Mouse (Mus musculus): ENCODE measurements at regions not wholly inside any gene's neighbourhood (a gene's known extent, or its start where the extent isn't known, plus 50 kb on each side); places are given as distances from the start of the nearest gene placed in this dataset.

DNA sequence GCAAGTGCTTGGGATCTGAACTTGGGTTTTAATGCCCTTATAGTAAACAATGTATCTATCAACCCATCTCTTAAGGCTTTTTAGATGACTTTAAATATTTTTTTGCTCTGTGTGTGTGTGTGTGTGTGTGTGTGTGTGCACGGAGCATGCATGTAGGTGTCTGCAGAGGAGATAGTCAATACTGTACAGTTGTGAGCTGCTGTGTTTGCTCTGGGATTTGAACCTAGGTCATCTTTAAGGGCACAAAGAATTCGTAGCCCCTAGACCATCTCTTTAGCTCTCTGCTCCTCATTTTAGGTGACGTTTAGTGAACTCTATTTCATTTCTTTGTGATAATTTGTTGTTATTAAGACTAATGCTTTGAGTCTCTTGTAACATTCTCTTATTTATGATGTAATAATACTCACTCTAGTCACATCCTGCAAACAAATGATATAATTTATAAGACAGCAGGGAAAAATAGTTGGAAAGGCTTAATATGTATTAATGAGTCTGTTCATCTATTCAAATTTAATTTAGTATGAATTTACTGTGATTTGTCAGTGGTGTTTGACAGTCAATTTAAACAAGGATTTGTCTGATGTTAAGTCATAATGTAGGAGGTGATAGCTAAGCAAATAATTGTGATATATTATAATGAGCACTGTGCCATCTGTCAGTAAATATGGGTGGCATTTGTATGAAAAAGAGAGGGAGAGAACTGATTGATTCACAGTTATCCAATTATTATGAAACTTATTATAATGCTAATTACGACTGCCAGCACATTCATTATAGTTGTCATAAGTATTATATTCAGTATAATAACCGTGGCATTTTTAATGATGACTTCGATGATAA is 212.8 kb upstream of the Tnc start:
- no peak overlapping the region for H3K4me3 ChIP-seq
- no peaks in the 10 kb centered on the region for H3K9me3 ChIP-seq
- no peaks in the 10 kb centered on the region for H3K4me1 ChIP-seq
- H3K36me3 ChIP-seq: no peaks in the 10 kb centered on the region
- no peak overlapping the region for H3K27ac ChIP-seq (replicated peaks)
- no peaks in the 10 kb centered on the region for H3K27me3 ChIP-seq
- no peak overlapping the region for H3K9ac ChIP-seq (replicated peaks)
- no peak overlapping the region for H3K4me2 ChIP-seq (replicated peaks)
- 74% methylated on average over 6 of the region's 6 CpGs for WGBS
- ATAC-seq (ENCODE audit: low FRiP score, low read depth): peak; percentile 30; the same call in 1 of the 2 replicates

DNA sequence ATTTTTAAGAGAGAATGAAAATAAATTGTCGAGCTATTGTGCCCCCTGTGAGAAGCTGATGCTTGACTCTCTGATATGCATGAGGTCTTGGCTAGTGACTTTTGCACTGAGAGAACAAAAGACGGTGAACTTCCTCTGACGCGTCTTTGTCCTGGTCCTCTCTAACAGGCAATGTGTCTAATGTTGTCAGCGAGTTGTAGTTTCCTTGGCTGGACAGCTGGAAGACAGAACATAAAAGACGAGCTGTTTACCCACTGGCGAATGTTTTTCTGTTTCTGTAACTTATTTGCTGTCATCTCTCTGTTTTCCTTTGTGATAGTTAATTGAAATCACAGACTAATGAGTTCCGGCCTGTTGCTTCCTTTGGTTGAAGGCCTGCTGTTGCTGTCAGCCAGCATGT is 208.4 kb upstream of the Tnc start:
- Histone ChIP-seq H3K4me1 (no peaks in the 10 kb centered on the region), H3K27me3 (no peaks in the 10 kb centered on the region), H3K36me3 (no peaks in the 10 kb centered on the region), H3K27ac (replicated peaks) (no peak overlapping the region), H3K9me3 (no peaks in the 10 kb centered on the region), H3K4me3 (no peak overlapping the region), H3K4me2 (replicated peaks) (no peak overlapping the region), H3K9ac (replicated peaks) (no peak overlapping the region)
- WGBS: 66% methylated on average over 8 of the region's 8 CpGs
- ATAC-seq (ENCODE audit: low FRiP score, low read depth): no peak

DNA sequence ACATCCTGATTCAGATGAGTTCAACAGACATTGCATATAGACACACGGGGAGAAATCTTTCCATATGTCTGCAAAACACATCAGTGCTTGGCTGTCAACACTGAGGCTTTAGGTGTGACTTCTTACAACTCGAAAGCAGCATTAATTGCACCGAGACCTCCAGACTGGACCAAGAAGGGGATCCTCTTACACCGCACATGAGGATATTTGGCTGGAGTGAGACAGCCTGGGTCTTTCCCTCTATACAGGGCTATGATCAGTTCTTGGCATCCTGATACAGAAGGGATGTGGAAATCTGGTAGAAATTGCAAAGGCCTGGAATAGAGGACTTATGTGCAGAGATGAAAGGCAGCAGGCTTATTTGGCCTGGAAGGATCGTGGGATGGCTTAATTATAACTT is 203.9 kb upstream of the Tnc start:
- Histone ChIP-seq H3K4me1 (no peaks in the 10 kb centered on the region), H3K9ac (replicated peaks) (no peak overlapping the region), H3K4me3 (no peak overlapping the region), H3K9me3 (no peaks in the 10 kb centered on the region), H3K4me2 (replicated peaks) (no peak overlapping the region), H3K27me3 (no peaks in the 10 kb centered on the region), H3K36me3 (no peaks in the 10 kb centered on the region), H3K27ac (replicated peaks) (no peak overlapping the region)
- no peak for ATAC-seq (ENCODE audit: low FRiP score, low read depth)
- 88% methylated on average over 5 of the region's 5 CpGs for WGBS

- Histone ChIP-seq H3K9ac (replicated peaks) (no peak overlapping the region), H3K36me3 (no peaks in the 10 kb centered on the region), H3K9me3 (no peaks in the 10 kb centered on the region), H3K4me1 (no peaks in the 10 kb centered on the region), H3K4me3 (no peak overlapping the region), H3K27ac (replicated peaks) (no peak overlapping the region), H3K27me3 (no peaks in the 10 kb centered on the region), H3K4me2 (replicated peaks) (no peak overlapping the region)
- WGBS: 86% methylated on average over 5 of the region's 5 CpGs
- ATAC-seq (ENCODE audit: low FRiP score, low read depth): no peak
Observed at GRCm38 (mm10) chr4:64238196-64238740, 191.5 kb upstream of the Tnc start.

DNA sequence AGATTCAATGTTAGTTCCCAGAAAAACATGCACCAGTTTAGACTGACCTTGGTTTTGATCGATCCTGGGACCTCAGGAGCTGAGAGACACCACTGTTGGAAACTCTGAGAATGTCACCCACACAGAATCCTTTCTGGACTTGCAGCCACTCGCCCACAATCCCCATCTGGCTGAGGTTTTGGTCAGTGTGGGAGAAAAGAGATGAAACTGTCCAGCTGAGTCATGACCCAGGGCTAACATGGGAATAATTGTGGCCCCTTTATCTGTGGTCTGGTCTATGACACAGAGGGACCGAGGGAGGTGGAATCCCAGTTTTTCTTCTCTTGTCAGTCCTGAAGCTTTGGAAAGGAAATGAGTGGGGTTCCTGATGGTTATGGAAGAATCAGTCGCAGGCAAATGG is 188.7 kb upstream of the Tnc start:
- ATAC-seq (ENCODE audit: low FRiP score, low read depth): no peak
- H3K27ac ChIP-seq (replicated peaks): no peak overlapping the region
- no peaks in the 10 kb centered on the region for H3K9me3 ChIP-seq
- no peak overlapping the region for H3K9ac ChIP-seq (replicated peaks)
- no peaks in the 10 kb centered on the region for H3K36me3 ChIP-seq
- no peak overlapping the region for H3K4me2 ChIP-seq (replicated peaks)
- no peak overlapping the region for H3K4me3 ChIP-seq
- WGBS: 78% methylated on average over 4 of the region's 4 CpGs
- H3K4me1 ChIP-seq: no peaks in the 10 kb centered on the region
- H3K27me3 ChIP-seq: no peaks in the 10 kb centered on the region

DNA sequence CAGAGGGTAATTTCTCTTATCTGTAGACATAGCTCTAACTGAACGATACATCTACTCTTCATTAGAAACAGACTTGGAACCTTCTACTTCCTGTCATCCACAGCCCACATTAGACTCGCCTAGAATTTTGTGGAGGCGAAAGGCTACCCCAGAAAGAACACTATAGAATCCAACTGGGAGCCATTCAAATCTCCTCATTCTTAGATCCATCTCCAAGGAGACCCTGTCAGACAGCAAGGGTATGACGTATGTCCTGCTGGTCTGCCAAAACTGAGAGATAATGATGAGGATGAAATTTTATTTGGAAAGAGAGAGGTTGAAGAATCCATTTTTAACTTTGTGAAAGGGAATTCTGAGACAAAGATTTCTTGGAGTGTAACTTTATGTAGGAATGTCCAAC is 185.3 kb upstream of the Tnc start:
- Histone ChIP-seq H3K4me1 (no peaks in the 10 kb centered on the region), H3K27ac (replicated peaks) (no peak overlapping the region), H3K9ac (replicated peaks) (no peak overlapping the region), H3K9me3 (no peaks in the 10 kb centered on the region), H3K4me3 (no peak overlapping the region), H3K4me2 (replicated peaks) (no peak overlapping the region), H3K27me3 (no peaks in the 10 kb centered on the region), H3K36me3 (no peaks in the 10 kb centered on the region)
- WGBS: 59% methylated on average over 4 of the region's 4 CpGs
- ATAC-seq (ENCODE audit: low FRiP score, low read depth): no peak

GRCm38 (mm10) chr4:64228341-64228740 is 181.5 kb upstream of the Tnc start:
- H3K9me3 ChIP-seq: no peaks in the 10 kb centered on the region
- H3K36me3 ChIP-seq: no peaks in the 10 kb centered on the region
- ATAC-seq (ENCODE audit: low FRiP score, low read depth): no peak

GRCm38 (mm10) chr4:64226635-64227034 is 179.8 kb upstream of the Tnc start:
- ATAC-seq (ENCODE audit: low FRiP score, low read depth): no peak
- Histone ChIP-seq H3K27me3 (no peaks in the 10 kb centered on the region), H3K9ac (replicated peaks) (no peak overlapping the region), H3K4me3 (no peak overlapping the region), H3K4me1 (no peaks in the 10 kb centered on the region), H3K4me2 (replicated peaks) (no peak overlapping the region), H3K36me3 (no peaks in the 10 kb centered on the region), H3K27ac (replicated peaks) (no peak overlapping the region), H3K9me3 (no peaks in the 10 kb centered on the region)

More at GRCm38 (mm10) chr4:64228341-64228740, 181.5 kb upstream of the Tnc start:
- H3K27me3 ChIP-seq: no peaks in the 10 kb centered on the region
- H3K4me3 ChIP-seq: no peak overlapping the region
- H3K4me1 ChIP-seq: no peaks in the 10 kb centered on the region
- no peak overlapping the region for H3K27ac ChIP-seq (replicated peaks)
- 87% methylated on average over 3 of the region's 3 CpGs for WGBS
- H3K9ac ChIP-seq (replicated peaks): no peak overlapping the region
- H3K4me2 ChIP-seq (replicated peaks): no peak overlapping the region

GRCm38 (mm10) chr4:64224918-64225317 is 178.1 kb upstream of the Tnc start:
- H3K27me3 ChIP-seq: no peaks in the 10 kb centered on the region
- ATAC-seq (ENCODE audit: low FRiP score, low read depth): no peak
- no peak overlapping the region for H3K4me2 ChIP-seq (replicated peaks)
- no peaks in the 10 kb centered on the region for H3K36me3 ChIP-seq
- H3K9ac ChIP-seq (replicated peaks): no peak overlapping the region
- H3K4me3 ChIP-seq: no peak overlapping the region
- no peaks in the 10 kb centered on the region for H3K4me1 ChIP-seq
- no peaks in the 10 kb centered on the region for H3K9me3 ChIP-seq
- no peak overlapping the region for H3K27ac ChIP-seq (replicated peaks)
- WGBS: 86% methylated on average over 5 of the region's 5 CpGs

DNA sequence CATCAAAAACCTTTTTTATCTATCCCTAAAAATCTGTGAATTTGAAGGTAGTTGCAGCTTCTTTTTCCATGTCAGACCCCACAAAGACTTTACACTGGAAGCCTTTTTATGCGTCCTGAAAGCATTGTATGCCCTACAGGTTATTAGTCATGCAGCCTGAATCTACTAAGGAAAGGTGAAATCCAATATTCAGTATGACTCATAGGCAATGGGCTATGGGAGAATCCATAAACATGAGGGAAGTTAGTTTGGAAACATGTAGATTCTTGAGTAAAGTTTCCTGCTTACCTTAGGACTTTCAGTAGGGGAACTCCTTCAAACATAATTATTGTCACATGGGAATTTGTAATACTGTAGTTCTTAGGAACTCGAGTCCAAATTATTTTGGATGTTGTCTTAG is 173.0 kb upstream of the Tnc start:
- no peak overlapping the region for H3K4me2 ChIP-seq (replicated peaks)
- H3K27ac ChIP-seq (replicated peaks): no peak overlapping the region
- no peak overlapping the region for H3K4me3 ChIP-seq
- H3K9me3 ChIP-seq: no peaks in the 10 kb centered on the region
- H3K4me1 ChIP-seq: no peaks in the 10 kb centered on the region
- no peaks in the 10 kb centered on the region for H3K27me3 ChIP-seq
- no peaks in the 10 kb centered on the region for H3K36me3 ChIP-seq
- no peak for ATAC-seq (ENCODE audit: low FRiP score, low read depth)
- H3K9ac ChIP-seq (replicated peaks): no peak overlapping the region
- WGBS: 83% methylated on average over 2 of the region's 2 CpGs

- Histone ChIP-seq H3K9ac (replicated peaks) (no peak overlapping the region), H3K36me3 (no peaks in the 10 kb centered on the region), H3K4me2 (replicated peaks) (no peak overlapping the region), H3K4me3 (no peak overlapping the region), H3K27me3 (no peaks in the 10 kb centered on the region), H3K4me1 (peaks cover 9% of the 10 kb centered on the region; the same call in 1 of the 2 replicates), H3K9me3 (no peaks in the 10 kb centered on the region), H3K27ac (replicated peaks) (no peak overlapping the region; the same call in 1 of the 2 replicates)
- 30% methylated on average over 8 of the region's 8 CpGs for WGBS
- ATAC-seq (ENCODE audit: low FRiP score, low read depth): peak; percentile 89
Observed at GRCm38 (mm10) chr4:64207118-64207868, 160.5 kb upstream of the Tnc start.

DNA sequence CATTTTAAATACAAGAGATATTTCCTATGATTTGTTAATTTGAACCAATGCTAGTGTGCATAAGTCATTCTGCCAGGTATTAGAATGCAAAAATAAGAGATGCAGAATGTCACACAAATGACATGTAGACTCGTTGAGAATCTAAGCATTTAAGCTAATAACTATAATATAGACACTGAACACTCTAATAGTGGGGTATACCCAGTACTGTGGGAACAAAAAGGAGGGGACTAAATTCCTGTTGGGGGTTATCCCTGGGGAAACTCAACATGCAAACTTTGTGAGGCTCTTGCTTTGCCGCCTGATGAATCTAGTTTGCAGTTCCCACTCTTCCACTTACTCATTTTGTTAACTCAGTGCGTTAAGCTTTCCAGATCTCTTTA is 154.0 kb upstream of the Tnc start:
- no peak for ATAC-seq (ENCODE audit: low FRiP score, low read depth)
- no peak overlapping the region for H3K4me2 ChIP-seq (replicated peaks)

More for the DNA sequence above, 154.0 kb upstream of the Tnc start:
- no peaks in the 10 kb centered on the region for H3K9me3 ChIP-seq
- no peaks in the 10 kb centered on the region for H3K36me3 ChIP-seq
- no peaks in the 10 kb centered on the region for H3K27me3 ChIP-seq
- H3K4me3 ChIP-seq: no peak overlapping the region
- 85% methylated on average over 3 of the region's 3 CpGs for WGBS
- H3K27ac ChIP-seq (replicated peaks): no peak overlapping the region
- no peak overlapping the region for H3K9ac ChIP-seq (replicated peaks)
- H3K4me1 ChIP-seq: no peaks in the 10 kb centered on the region; the same call in 1 of the 2 replicates

All from midbrain, embryonic 12.5 days (tissue).